Comparison of ENCODE assay signal across 7 mouse cellular contexts in the genomic region with DNA sequence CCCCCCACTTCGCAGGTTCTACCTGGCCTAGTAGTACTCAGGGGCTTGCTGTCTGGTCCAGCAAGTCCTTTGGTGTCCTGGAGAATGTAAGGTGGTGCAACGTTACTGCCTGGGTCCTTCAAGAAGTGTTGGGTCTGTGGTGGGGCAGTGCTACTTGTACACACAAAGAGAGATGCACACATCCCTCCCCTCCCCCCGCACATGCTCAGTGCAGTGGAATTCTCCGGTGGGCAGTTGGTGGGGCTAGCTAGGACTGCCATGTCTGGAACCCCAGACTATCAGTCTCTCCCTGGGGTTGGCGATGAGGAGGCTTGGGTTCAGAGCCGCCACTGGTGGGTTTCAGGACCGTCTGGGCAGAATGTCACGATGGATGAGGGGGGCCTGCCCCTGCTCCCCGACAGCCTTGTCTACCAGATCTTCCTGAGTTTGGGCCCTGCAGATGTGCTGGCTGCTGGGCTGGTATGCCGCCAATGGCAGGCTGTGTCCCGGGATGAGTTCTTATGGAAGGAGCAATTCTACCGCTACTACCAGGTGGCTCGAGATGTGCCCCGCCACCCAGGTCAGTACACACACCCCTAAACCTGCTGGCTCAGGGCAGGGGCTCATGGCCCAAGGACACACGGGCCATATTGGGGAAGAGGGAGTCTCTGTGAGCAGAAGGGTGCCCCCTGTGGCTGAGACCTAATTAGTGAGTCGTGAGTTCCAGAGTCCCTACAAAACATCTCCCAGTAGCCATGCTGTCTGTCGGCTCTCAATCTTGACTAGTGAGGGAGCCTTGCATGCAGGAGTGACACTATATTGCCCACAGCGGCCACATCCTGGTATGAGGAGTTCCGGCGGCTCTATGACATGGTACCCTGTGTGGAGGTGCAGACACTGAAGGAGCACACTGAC. TPM values are rescaled to one million over a fixed set of nuclear protein-coding genes. Genes with fewer than 3 reads are reported as not detected.
A peak's percentile ranks its signal among the peaks of the same experiment; 100 is the strongest.
DNase-seq lines count a peak whose midpoint lies in the region; ATAC-seq and TF ChIP-seq lines count a peak whose summit lies in the region.

C8g (minus strand) TSS at position 127 of the 894 bp plus-strand sequence.

- peak within 1 kb of the TSS; percentile 97 for H3K9ac ChIP-seq in lung, embryonic 15.5 days
- H3K9ac ChIP-seq in forebrain, postnatal 0 days, result peak within 1 kb of the TSS; percentile 95
- peak within 1 kb of the TSS; percentile 73 for H3K9ac ChIP-seq in liver, embryonic 15.5 days

- WGBS in lung, embryonic 15.5 days, result 70% methylated on average over 20 of the region's 20 CpGs
- WGBS in forebrain, postnatal 0 days, result 74% methylated on average over 20 of the region's 20 CpGs
- WGBS in liver, embryonic 15.5 days (ENCODE audit: insufficient replicate concordance), result 65% methylated on average over 20 of the region's 20 CpGs

- H3K27ac ChIP-seq in lung, embryonic 15.5 days, result peak within 1 kb of the TSS; percentile 55
- H3K27ac ChIP-seq in forebrain, postnatal 0 days (ENCODE audit: low read depth, low read length), result peak within 1 kb of the TSS; percentile 65
- peak within 1 kb of the TSS; percentile 80 for H3K27ac ChIP-seq in liver, embryonic 15.5 days (replicated peaks)

- DNase-seq in lung, adult 18-20 months, result no peak
- peak; percentile 65 for DNase-seq in cerebellum, adult 9-10 months
- DNase-seq in forebrain, postnatal 0 days, result no peak
- DNase-seq in gastrocnemius, postnatal 14 days, result no peak
- DNase-seq in ovary, postnatal 36 days (ENCODE audit: low spot score), result no peak

- no peak for TF ChIP-seq CTCF in forebrain, postnatal 0 days (IDR thresholded peaks at IDR 0.05; ENCODE audit: low read depth)

- H3K4me3 ChIP-seq in lung, embryonic 15.5 days, result peak within 1 kb of the TSS; percentile 92
- peak within 1 kb of the TSS; percentile 71 for H3K4me3 ChIP-seq in forebrain, postnatal 0 days (ENCODE audit: low read depth, low read length)
- H3K4me3 ChIP-seq in liver, embryonic 15.5 days (replicated peaks), result peak within 1 kb of the TSS; percentile 69

- H3K27me3 ChIP-seq in lung, embryonic 15.5 days, result no peaks in the 10 kb centered on the region
- no peaks in the 10 kb centered on the region for H3K27me3 ChIP-seq in forebrain, postnatal 0 days (ENCODE audit: insufficient read depth, low read length)
- H3K27me3 ChIP-seq in liver, embryonic 15.5 days, result no peaks in the 10 kb centered on the region

- intact Hi-C loops in gastrocnemius, postnatal 14 days (cut with DNase I; ENCODE audit: low total_unique reads), result no loop called here

- peaks cover 29% of the 10 kb centered on the region for H3K36me3 ChIP-seq in lung, embryonic 15.5 days
- peaks cover 35% of the 10 kb centered on the region for H3K36me3 ChIP-seq in forebrain, postnatal 0 days (ENCODE audit: insufficient read depth)
- peaks cover 29% of the 10 kb centered on the region for H3K36me3 ChIP-seq in liver, embryonic 15.5 days (replicated peaks)

- no peaks in the 10 kb centered on the region for H3K9me3 ChIP-seq in lung, embryonic 15.5 days
- no peaks in the 10 kb centered on the region for H3K9me3 ChIP-seq in forebrain, postnatal 0 days (ENCODE audit: low read length)
- no peaks in the 10 kb centered on the region for H3K9me3 ChIP-seq in liver, embryonic 15.5 days (replicated peaks)

- ATAC-seq in lung, embryonic 15.5 days (ENCODE audit: borderline replicate concordance, extremely low read depth, low FRiP score, low TSS enrichment), result no peak
- ATAC-seq in forebrain, postnatal 0 days, result no peak
- ATAC-seq in liver, embryonic 15.5 days (ENCODE audit: insufficient read depth), result no peak

- peaks cover 23% of the 10 kb centered on the region for H3K4me1 ChIP-seq in lung, embryonic 15.5 days
- peaks cover 9% of the 10 kb centered on the region for H3K4me1 ChIP-seq in forebrain, postnatal 0 days (ENCODE audit: insufficient read depth)
- H3K4me1 ChIP-seq in liver, embryonic 15.5 days (replicated peaks), result peaks cover 75% of the 10 kb centered on the region

- peak within 1 kb of the TSS; percentile 83 for H3K4me2 ChIP-seq in lung, embryonic 15.5 days
- peak within 1 kb of the TSS; percentile 97 for H3K4me2 ChIP-seq in forebrain, postnatal 0 days (ENCODE audit: low read depth)
- peak within 1 kb of the TSS; percentile 81 for H3K4me2 ChIP-seq in liver, embryonic 15.5 days

RNA-seq across cellular contexts. Expression of gene C8g, which starts in this region (rescaled TPM):
- 5.8 and 6.6 TPM in 2 replicates for polyA plus RNA-seq in lung, embryonic 15.5 days (2015; fragmentation: Nextera tagmentation; extraction: Ambion mirVana)
- 0.85 and 2.4 TPM in 2 replicates for total RNA-seq in forebrain, postnatal 0 days (2014; rRNA removed)
- 4.0 and 4.3 TPM in 2 replicates for polyA plus RNA-seq in forebrain, postnatal 0 days (2015; fragmentation: Nextera tagmentation; extraction: Ambion mirVana)
- polyA plus RNA-seq in liver, embryonic 15.5 days (2015; fragmentation: Nextera tagmentation; extraction: Ambion mirVana), result 64.9 and 88.1 TPM in 2 replicates
- under 1 TPM; 0.91 to 0.98 TPM for total RNA-seq in gastrocnemius, postnatal 14 days (2021)
